Mouse (Mus musculus) Patski (cell line): ENCODE measurements around the gene Tubb5. TPM values are rescaled to one million over a fixed set of nuclear protein-coding genes. Genes with fewer than 3 reads are reported as not detected.

Experiments used
- ATAC-seq: fragments of 100-300 bp; one replicate; pipeline ENCODE4 v1.8.0; 2021
- CTCF ChIA-PET: fragments of 350-600 bp; sonication (Branson Sonifier 250); formaldehyde crosslinking; loops from one replicate; lab custom pipeline; 2022; ENCODE audit warnings: inconsistent platforms; lab: Charles Lee
- POLR2A ChIA-PET: fragments of 350-600 bp; sonication (Branson Sonifier 250); formaldehyde crosslinking; loops from one replicate; lab custom pipeline; 2022; ENCODE audit warnings: antibody characterized with exemption, inconsistent platforms; lab: Charles Lee
- DNase-seq: peaks from one replicate; pipeline ENCODE4 v3.0.0-alpha.2; 2011; ENCODE audit warnings: low read depth, low spot score
- H3K27me3 ChIP-seq: fragments of 371-371 bp; one replicate; pipeline ENCODE4 v1.5.1; 2021
- CTCF ChIP-seq: fragments of 100-300 bp; IDR thresholded peaks from one replicate; pipeline ENCODE4 v1.5.1; 2021
- in situ Hi-C: fragments of 300-500 bp; cut with MboI; formaldehyde crosslinking; loops from 3 replicates; pipeline ENCODE4 v1.11.1; 2018; ENCODE audit warnings: low pct_unique_long_range_greater_than_20kb, mixed read lengths
- polyA plus RNA-seq: library from polyadenylated mRNA; unstranded; gene quantifications from one replicate; pipeline ENCODE4 v1.2.3, GENCODE M21; 2021

The Tubb5 gene
- polyA plus RNA-seq, 1 experiment from 2014 or later = 608 TPM

DNA sequence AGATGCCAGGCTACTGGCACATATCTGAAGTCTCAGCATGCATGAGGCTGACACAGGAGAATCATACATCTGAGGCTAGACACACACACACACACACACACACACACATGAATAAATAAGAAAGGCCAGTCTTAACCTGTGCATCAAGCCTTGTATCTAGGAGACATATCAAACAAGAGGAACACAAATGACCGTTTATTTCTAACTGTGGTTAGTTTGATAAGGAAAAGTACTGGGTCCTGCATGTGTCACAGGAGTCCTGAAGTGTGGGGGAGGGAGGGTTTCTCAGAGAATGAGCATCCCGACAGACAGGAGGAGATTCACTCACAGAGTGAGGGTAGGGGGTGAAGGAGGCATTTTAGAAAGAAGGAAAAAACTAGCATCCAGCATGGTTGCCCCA is 43.0 kb downstream of the Tubb5 start:
- in situ Hi-C loops = no loop called here
- DNase-seq (no peak), ATAC-seq (no peak)
- POLR2A ChIA-PET = no interaction called here
- CTCF ChIA-PET = no interaction called here
- no peaks in the 10 kb centered on the region for H3K27me3 ChIP-seq
- TF ChIP-seq CTCF = no peak

DNA sequence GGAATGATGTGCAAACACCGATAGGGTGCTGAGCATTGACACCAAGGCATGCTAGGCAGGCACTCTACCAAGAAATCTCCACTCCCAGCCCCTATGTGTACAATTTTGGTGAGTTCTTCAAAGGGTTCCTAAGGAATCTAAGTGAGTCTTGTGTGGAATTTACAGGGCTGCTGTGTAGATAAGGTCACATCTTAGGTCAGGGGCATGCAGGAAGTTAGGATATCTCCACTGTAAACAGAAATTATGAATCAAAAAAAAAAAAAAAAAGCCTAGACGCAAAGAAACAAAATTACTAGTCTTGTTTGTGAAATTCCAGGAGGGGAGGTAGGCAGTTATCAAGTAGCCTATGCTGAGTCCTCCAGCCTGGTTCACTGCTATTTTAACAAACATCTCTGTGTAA is 45.3 kb downstream of the Tubb5 start:
- no peak for ATAC-seq
- POLR2A ChIA-PET = no interaction called here
- CTCF ChIA-PET = no interaction called here
- no peaks in the 10 kb centered on the region for H3K27me3 ChIP-seq
- DNase-seq = no peak
- no peak for TF ChIP-seq CTCF
- in situ Hi-C loops = no loop called here

DNA sequence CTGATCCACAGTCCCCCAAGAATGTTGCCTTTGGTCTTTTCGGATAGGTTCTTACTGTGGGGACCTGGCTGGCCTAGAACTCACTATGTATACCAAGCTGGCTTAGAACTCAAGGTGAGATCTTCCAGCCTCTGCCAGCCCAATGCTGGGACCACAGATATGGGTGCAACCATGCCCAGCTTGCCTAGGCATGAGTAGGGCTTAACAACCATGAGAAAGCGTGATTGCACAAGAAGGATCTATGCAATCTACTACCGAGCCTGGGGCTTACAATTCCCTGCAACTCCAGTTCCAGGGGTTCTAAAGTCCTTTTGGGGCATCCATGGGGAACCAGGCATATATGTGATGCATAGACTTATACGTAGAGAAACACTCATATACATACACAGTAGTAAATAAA is 47.2 kb downstream of the Tubb5 start:
- in situ Hi-C loops = no loop called here
- ChIA-PET CTCF (interaction anchor here (1.1 to 1.4 kb wide), 2 partner anchors 8 to 21 kb away, joined by 3 to 4 read pairs; no protein-coding TSS in a partner anchor), POLR2A (no interaction called here)
- H3K27me3 ChIP-seq = no peaks in the 10 kb centered on the region
- TF ChIP-seq CTCF = no peak
- no peak for ATAC-seq
- no peak for DNase-seq

DNA sequence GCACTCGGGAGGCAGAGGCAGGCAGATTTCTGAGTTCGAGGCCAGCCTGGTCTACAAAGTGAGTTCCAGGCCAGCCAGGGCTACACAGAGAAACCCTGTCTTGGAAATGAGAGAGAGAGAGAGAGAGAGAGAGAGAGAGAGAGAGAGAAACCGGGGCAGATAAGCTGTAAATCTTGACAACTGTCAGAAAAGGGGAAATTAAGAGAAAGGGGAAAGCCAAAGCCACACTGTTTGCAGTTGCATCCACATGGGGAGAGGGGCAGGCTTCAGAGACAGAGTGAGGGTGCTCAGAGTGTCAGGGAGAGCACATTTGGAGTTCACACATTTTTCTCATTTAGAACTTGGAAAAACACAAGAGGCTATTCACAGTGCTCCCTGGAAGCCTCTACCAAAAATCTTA is 50.1 kb downstream of the Tubb5 start:
- TF ChIP-seq CTCF = no peak
- no peak for DNase-seq
- ChIA-PET POLR2A (no interaction called here), CTCF (no interaction called here)
- in situ Hi-C loops = no loop called here
- no peaks in the 10 kb centered on the region for H3K27me3 ChIP-seq
- no peak for ATAC-seq

DNA sequence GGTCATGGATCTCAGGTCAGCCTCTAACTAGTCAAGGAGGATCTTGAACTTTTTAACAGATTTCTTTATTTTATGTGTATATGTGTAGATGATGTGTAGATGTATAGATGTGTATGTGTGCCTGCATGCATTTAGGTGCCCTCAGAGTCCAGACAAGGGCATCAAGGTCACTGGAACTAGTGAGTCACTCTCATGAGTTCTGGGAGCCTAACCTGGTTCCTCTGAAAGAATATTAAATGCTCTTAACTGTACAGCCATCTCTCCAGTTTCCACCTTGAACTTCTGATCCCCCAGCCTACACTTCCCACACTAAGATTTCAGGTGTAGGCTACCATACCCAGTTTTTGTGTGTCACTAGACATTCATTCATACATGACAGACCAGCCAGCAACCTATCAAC is 50.6 kb downstream of the Tubb5 start:
- in situ Hi-C loops = no loop called here
- DNase-seq (no peak), ATAC-seq (no peak)
- POLR2A ChIA-PET = no interaction called here
- no peaks in the 10 kb centered on the region for H3K27me3 ChIP-seq
- CTCF ChIA-PET = no interaction called here
- TF ChIP-seq CTCF = no peak

DNA sequence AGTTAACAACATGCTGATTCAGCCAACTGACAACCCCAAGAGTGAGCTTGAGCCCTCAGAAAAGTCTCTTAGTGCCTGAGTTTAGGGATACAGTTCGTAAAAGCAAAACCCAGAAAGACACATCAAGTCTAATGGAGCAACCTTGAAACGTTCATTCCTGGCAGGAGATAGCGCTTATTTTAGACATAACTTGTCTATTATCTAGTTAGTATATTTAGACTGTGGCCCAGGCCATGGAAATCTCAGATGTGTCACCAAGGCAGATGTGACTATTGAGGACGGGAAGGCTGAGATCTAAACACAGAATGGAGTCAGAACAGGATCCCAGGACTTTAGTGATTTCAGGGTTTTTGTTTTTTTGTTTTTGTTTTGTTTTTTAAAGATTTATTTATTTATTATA is 53.0 kb downstream of the Tubb5 start:
- DNase-seq (no peak), ATAC-seq (no peak)
- TF ChIP-seq CTCF = no peak
- in situ Hi-C loops = no loop called here
- ChIA-PET CTCF (interaction anchor here (1.2 kb wide), 1 partner anchor 9 kb away, joined by 3 read pairs; no protein-coding TSS in a partner anchor), POLR2A (no interaction called here)
- H3K27me3 ChIP-seq = no peaks in the 10 kb centered on the region

DNA sequence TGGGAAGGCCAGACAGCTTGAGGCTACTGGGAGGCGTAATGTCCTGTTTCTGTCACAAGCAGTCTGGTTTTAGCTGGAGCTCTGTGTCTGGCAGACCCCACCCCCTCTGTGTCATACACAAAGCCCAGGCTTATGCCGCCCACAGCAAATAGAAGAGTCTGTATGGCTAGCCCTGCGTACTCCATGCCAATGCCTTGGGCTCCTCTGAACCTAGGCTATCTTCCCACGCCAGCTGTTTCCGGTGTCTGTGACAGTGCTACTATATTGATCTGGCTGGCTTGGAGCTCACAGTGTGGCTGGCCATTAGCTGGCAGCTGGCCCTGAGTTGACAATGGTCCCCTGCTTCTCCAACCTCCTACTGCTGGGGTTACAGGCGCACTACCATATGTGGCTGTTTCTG is 54.2 kb downstream of the Tubb5 start:
- DNase-seq (no peak), ATAC-seq (no peak)
- in situ Hi-C loops = no loop called here
- CTCF ChIA-PET = interaction anchor here (1.2 to 2.3 kb wide), 2 partner anchors 22 to 45 kb away, joined by 4 to 8 read pairs; no protein-coding TSS in a partner anchor
- no peaks in the 10 kb centered on the region for H3K27me3 ChIP-seq
- TF ChIP-seq CTCF = no peak
- POLR2A ChIA-PET = interaction anchor here (1.2 kb wide), 1 partner anchor 28 kb away, joined by 3 read pairs; no protein-coding TSS in a partner anchor

Other genes with a start within 250 kb of the Tubb5 start
- gene Sfta2, start 236.8 kb downstream of the Tubb5 start, polyA plus RNA-seq = not detected
- not detected for gene Gm9573, start 211.7 kb downstream of the Tubb5 start, polyA plus RNA-seq
- not detected for gene Mucl3, start 194.6 kb downstream of the Tubb5 start, polyA plus RNA-seq
- 34.4 TPM for gene Vars2, start 170.7 kb downstream of the Tubb5 start, polyA plus RNA-seq
- gene Gtf2h4, start 164.6 kb downstream of the Tubb5 start, polyA plus RNA-seq = 30.5 TPM
- 230 TPM for gene Ddr1, start 133.7 kb downstream of the Tubb5 start, polyA plus RNA-seq
- gene Ier3, start 16.6 kb downstream of the Tubb5 start, polyA plus RNA-seq = 149 TPM
- gene Flot1, start 15.1 kb downstream of the Tubb5 start, polyA plus RNA-seq = 308 TPM
- gene Mdc1, start 3.2 kb upstream of the Tubb5 start, polyA plus RNA-seq = 23.9 TPM
- 13.5 TPM for gene Nrm, start 23.0 kb upstream of the Tubb5 start, polyA plus RNA-seq
- 74.3 TPM for gene Ppp1r18, start 27.3 kb upstream of the Tubb5 start, polyA plus RNA-seq
- 68.9 TPM for gene Dhx16, start 41.5 kb upstream of the Tubb5 start, polyA plus RNA-seq
- 61.5 TPM for gene 2310061I04Rik, start 59.1 kb upstream of the Tubb5 start, polyA plus RNA-seq
- gene Atat1, start 71.8 kb upstream of the Tubb5 start, polyA plus RNA-seq = 42.6 TPM
- 83.0 TPM for gene Mrps18b, start 78.1 kb upstream of the Tubb5 start, polyA plus RNA-seq
- gene Ppp1r10, start 78.1 kb upstream of the Tubb5 start, polyA plus RNA-seq = 41.2 TPM
- 110 TPM for gene Abcf1, start 131.5 kb upstream of the Tubb5 start, polyA plus RNA-seq
- gene Gnl1, start 141.5 kb upstream of the Tubb5 start, polyA plus RNA-seq = 74.4 TPM
- gene Prr3, start 141.9 kb upstream of the Tubb5 start, polyA plus RNA-seq = 39.1 TPM
- gene H2-T24, start 182.3 kb upstream of the Tubb5 start, polyA plus RNA-seq = 0.31 TPM
- gene H2-T23, start 194.5 kb upstream of the Tubb5 start, polyA plus RNA-seq = 28.3 TPM
- gene H2-T22, start 204.4 kb upstream of the Tubb5 start, polyA plus RNA-seq = 24.8 TPM
- gene Gm6034, start 204.7 kb upstream of the Tubb5 start, polyA plus RNA-seq = not detected
- gene Gm11127, start 220.1 kb upstream of the Tubb5 start, polyA plus RNA-seq = 9.1 TPM